ENCODE assay signal across 38 mouse cellular contexts in genomic region chr10:19405959-19406358, GRCm38 (mm10). TPM values are rescaled to one million over a fixed set of nuclear protein-coding genes. Genes with fewer than 3 reads are reported as not detected.
"Had no signal": no experiment of that assay in that cellular context is flagged by ENCODE, and none has a peak within 500 bp of the region (broad histone marks: within the 10 kb centered on the region; RNA-seq: fewer than 3 reads in every experiment).

No protein-coding gene starts in this region.

- ATAC-seq: hindbrain, postnatal 0 days; intestine, embryonic 16.5 days; liver, embryonic 12.5 days had no signal

- H3K9me3 ChIP-seq: heart, embryonic 10.5 days; heart, embryonic 12.5 days; hindbrain, embryonic 13.5 days; hindbrain, embryonic 15.5 days; limb, embryonic 10.5 days; limb, embryonic 12.5 days; liver, embryonic 12.5 days had no signal

- H3K27me3 ChIP-seq: heart, embryonic 12.5 days; limb, embryonic 12.5 days; liver, embryonic 12.5 days had no signal

- H3K4me3 ChIP-seq: gastrocnemius, adult 2 months; heart, embryonic 10.5 days; heart, embryonic 12.5 days; hindbrain, embryonic 13.5 days; hindbrain, embryonic 15.5 days; layer of hippocampus, adult 2 months; left cerebral cortex, adult 2 months; limb, embryonic 10.5 days; limb, embryonic 12.5 days; liver, embryonic 12.5 days had no signal

- H3K4me2 ChIP-seq: heart, embryonic 12.5 days; hindbrain, embryonic 13.5 days; hindbrain, embryonic 15.5 days; limb, embryonic 12.5 days; liver, embryonic 12.5 days had no signal

- H3K27ac ChIP-seq: gastrocnemius, adult 2 months; heart, embryonic 10.5 days; hindbrain, embryonic 13.5 days; hindbrain, embryonic 15.5 days; hindbrain, postnatal 0 days; layer of hippocampus, adult 2 months; left cerebral cortex, adult 2 months; limb, embryonic 10.5 days; limb, embryonic 12.5 days; liver, embryonic 12.5 days; liver, embryonic 14.5 days had no signal

- DNase-seq: gastrocnemius, adult 2 months; gastrocnemius, postnatal 10 days; gastrocnemius, postnatal 25 days; heart, adult 18-20 months; heart, postnatal 10 days; heart, postnatal 36 days; kidney, adult 11 months; kidney, adult 2 months; kidney, adult 9 months; kidney, postnatal 10 days; kidney, postnatal 25 days; kidney, postnatal 4 days; liver had no signal

- H3K36me3 ChIP-seq: heart, embryonic 10.5 days; heart, embryonic 12.5 days; hindbrain, embryonic 13.5 days; hindbrain, embryonic 15.5 days; limb, embryonic 10.5 days; limb, embryonic 12.5 days; liver, embryonic 12.5 days had no signal

- H3K9ac ChIP-seq: heart, embryonic 12.5 days; hindbrain, embryonic 13.5 days; hindbrain, embryonic 15.5 days; limb, embryonic 12.5 days; liver, embryonic 12.5 days; liver, embryonic 14.5 days had no signal

- H3K4me1 ChIP-seq: heart, embryonic 10.5 days; heart, embryonic 12.5 days; hindbrain, embryonic 15.5 days; liver, embryonic 12.5 days had no signal

RNA-seq across cellular contexts. Expression of gene Olig3, which starts 49.6 kb away (rescaled TPM):
- total RNA-seq: gastrocnemius, adult 2 months; gastrocnemius, postnatal 10 days; gastrocnemius, postnatal 25 days; gastrocnemius, postnatal 4 days; granulocyte monocyte progenitor cell, adult 5-6 weeks; heart, adult 18-20 months; heart, adult 8-10 months; heart, postnatal 10 days; heart, postnatal 36 days; hematopoietic stem cell, adult 5-6 weeks; hindbrain, postnatal 0 days; layer of hippocampus, adult 2 months; layer of hippocampus, postnatal 10 days; layer of hippocampus, postnatal 25 days; left cerebral cortex, adult 2 months; left cerebral cortex, postnatal 14 days; left cerebral cortex, postnatal 36 days had no signal
- polyA plus RNA-seq: heart, embryonic 10.5 days; heart, embryonic 14.5 days; heart, embryonic 16.5 days; intestine, embryonic 14.5 days; intestine, embryonic 16.5 days; kidney, adult 2 months; kidney, embryonic 16.5 days; limb, embryonic 10.5 days; limb, embryonic 12.5 days; limb, embryonic 14.5 days; liver, embryonic 12.5 days; liver, embryonic 14.5 days had no signal
